Mouse (Mus musculus) spleen, adult 2 months (tissue): Measurements from ENCODE around the gene 1700016D06Rik.

Experiments
- CTCF ChIP-seq: fragments of 200-500 bp; IDR thresholded peaks from 2 replicates; pipeline ENCODE4 v1.5.1; 2011; ENCODE audit warnings: mild to moderate bottlenecking, inconsistent platforms; ENCODE audit not compliant: insufficient read depth, insufficient read length, insufficient replicate concordance; ENCODE audit errors: extremely low read depth
- POLR2A ChIP-seq: fragments of 200-500 bp; IDR thresholded peaks from 2 replicates; pipeline ENCODE4 v1.6.1; 2011; ENCODE audit warnings: low read depth, low read length, inconsistent platforms

- TF ChIP-seq CTCF: no peak
- no peak for TF ChIP-seq POLR2A
These were observed 9.6 kb downstream of the 1700016D06Rik start for GRCm38 (mm10) chr8:11691284-11691683.
